Mouse (Mus musculus): ENCODE measurements around the gene Dhx57. TPM values are rescaled to one million over a fixed set of nuclear protein-coding genes. Genes with fewer than 3 reads are reported as not detected.
A peak's percentile ranks its signal among the peaks of the same experiment; 100 is the strongest.
"Not testable (repeated sequence)": the region's sequence is repeated elsewhere in the genome, so short reads cannot be mapped to it uniquely, and the experiment has no call there.

The Dhx57 gene
- polyA plus RNA-seq, 1 experiment from 2014 or later = 8.9 TPM

- no peak overlapping the region for H3K27ac ChIP-seq (replicated peaks in 1 of 2; ENCODE audit: control insufficient read depth in 1 of 2, insufficient read depth in 1 of 2, low read depth in 2 of 2, low read length in 2 of 2)
- no peak overlapping the region for H3K4me2 ChIP-seq (ENCODE audit: low read length)
- H3K27me3 ChIP-seq (ENCODE audit: control insufficient read depth, insufficient read depth, low read length) = no peaks in the 10 kb centered on the region
- no peaks in the 10 kb centered on the region for H3K9me3 ChIP-seq (ENCODE audit: control insufficient read depth, low read length)
- no peak overlapping the region for H3K9ac ChIP-seq (ENCODE audit: low read length)
- peaks cover 18% of the 10 kb centered on the region for H3K36me3 ChIP-seq (ENCODE audit: control insufficient read depth, insufficient read depth, low read length)
- H3K4me1 ChIP-seq (ENCODE audit: control insufficient read depth in 2 of 2, insufficient read depth in 2 of 2, low read length in 2 of 2) = no peaks in the 10 kb centered on the region
- WGBS = 89% methylated on average over 5 of the region's 5 CpGs
- ATAC-seq (ENCODE audit: insufficient number of reproducible peaks, insufficient read depth, low FRiP score, low read depth) = no peak
- no peak overlapping the region for H3K4me3 ChIP-seq (ENCODE audit: control insufficient read depth in 1 of 2, insufficient read depth in 1 of 2, low read depth in 1 of 2, low read length in 2 of 2)
Observed at GRCm38 (mm10) chr17:80233844-80234243, 56.4 kb downstream of the Dhx57 start.

DNA sequence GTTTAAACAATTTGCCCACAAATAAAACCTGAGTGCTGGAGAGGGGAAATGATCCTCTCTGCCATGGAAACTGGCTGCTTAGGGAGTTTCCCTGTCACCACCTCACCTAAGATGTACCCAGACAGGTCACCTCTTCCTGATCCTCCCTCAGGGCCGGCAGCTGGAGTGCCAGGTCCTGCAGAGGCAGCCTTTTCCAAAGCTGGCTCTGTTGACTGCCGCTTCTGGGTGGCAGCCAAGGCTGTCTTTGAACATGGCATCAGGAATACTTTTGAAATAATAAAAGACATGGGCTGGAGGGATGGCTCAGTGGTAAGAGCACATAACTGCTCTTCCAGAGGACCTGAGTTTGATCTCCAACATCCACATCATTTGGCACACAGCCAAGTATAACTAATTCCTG lies 60.9 kb downstream of the Dhx57 start:
- H3K27me3 ChIP-seq (ENCODE audit: control insufficient read depth, insufficient read depth, low read length) = no peaks in the 10 kb centered on the region
- no peak overlapping the region for H3K4me3 ChIP-seq (ENCODE audit: control insufficient read depth in 1 of 2, insufficient read depth in 1 of 2, low read depth in 1 of 2, low read length in 2 of 2)
- 80% methylated on average over 2 of the region's 2 CpGs for WGBS
- no peaks in the 10 kb centered on the region for H3K9me3 ChIP-seq (ENCODE audit: control insufficient read depth, low read length)
- no peak overlapping the region for H3K9ac ChIP-seq (ENCODE audit: low read length)
- ATAC-seq (ENCODE audit: insufficient number of reproducible peaks, insufficient read depth, low FRiP score, low read depth) = no peak
- peaks cover 0 to 3% of the 10 kb centered on the region in 2 experiments; a peak in 1 of 4 replicates for H3K4me1 ChIP-seq (ENCODE audit: control insufficient read depth in 2 of 2, insufficient read depth in 2 of 2, low read length in 2 of 2)
- H3K27ac ChIP-seq (replicated peaks in 1 of 2; ENCODE audit: control insufficient read depth in 1 of 2, insufficient read depth in 1 of 2, low read depth in 2 of 2, low read length in 2 of 2) = no peak overlapping the region
- no peak overlapping the region for H3K4me2 ChIP-seq (ENCODE audit: low read length)
- H3K36me3 ChIP-seq (ENCODE audit: control insufficient read depth, insufficient read depth, low read length) = peaks cover 5% of the 10 kb centered on the region; the same call in 1 of the 2 replicates

- H3K27ac ChIP-seq (replicated peaks in 1 of 2; ENCODE audit: control insufficient read depth in 1 of 2, insufficient read depth in 1 of 2, low read depth in 2 of 2, low read length in 2 of 2) = 0 out of 4 replicates have a peak overlapping the region, but pooled peaks of 1 of the 2 experiments have one; percentile 87
- H3K4me1 ChIP-seq (ENCODE audit: control insufficient read depth in 2 of 2, insufficient read depth in 2 of 2, low read length in 2 of 2); H3K27me3 ChIP-seq (ENCODE audit: control insufficient read depth, insufficient read depth, low read length); H3K36me3 ChIP-seq (ENCODE audit: control insufficient read depth, insufficient read depth, low read length); ATAC-seq (ENCODE audit: insufficient number of reproducible peaks, insufficient read depth, low FRiP score, low read depth); H3K9me3 ChIP-seq (ENCODE audit: control insufficient read depth, low read length): not testable (repeated sequence)
- WGBS = 43% methylated on average over 4 of the region's 5 CpGs
- H3K4me2 ChIP-seq (ENCODE audit: low read length) = peak overlapping the region; percentile 81
- H3K4me3 ChIP-seq (ENCODE audit: control insufficient read depth in 1 of 2, insufficient read depth in 1 of 2, low read depth in 1 of 2, low read length in 2 of 2) = peak overlapping the region in 1 of 2 experiments; percentile 57; a peak in 3 of 4 replicates
- H3K9ac ChIP-seq (ENCODE audit: low read length) = peak overlapping the region; percentile 83
Observed at GRCm38 (mm10) chr17:80225142-80225541, 65.1 kb downstream of the Dhx57 start.

GRCm38 (mm10) chr17:80224326-80225116 lies 65.8 kb downstream of the Dhx57 start, which contains the start of gene Gemin6:
Gemin6 (plus strand) TSS chr17:80224441.
- peak within 1 kb of the TSS; percentile 87 to 90 for H3K27ac ChIP-seq (replicated peaks in 1 of 2; ENCODE audit: control insufficient read depth in 1 of 2, insufficient read depth in 1 of 2, low read depth in 2 of 2, low read length in 2 of 2)
- WGBS = under 1% methylated on average over 33 of the region's 33 CpGs
- peak within 1 kb of the TSS; percentile 83 for H3K9ac ChIP-seq (ENCODE audit: low read length)
- H3K4me2 ChIP-seq (ENCODE audit: low read length) = peak within 1 kb of the TSS; percentile 81
- H3K9me3 ChIP-seq (ENCODE audit: control insufficient read depth, low read length) = no peaks in the 10 kb centered on the region
- H3K27me3 ChIP-seq (ENCODE audit: control insufficient read depth, insufficient read depth, low read length) = no peaks in the 10 kb centered on the region
- peak; percentile 93 for ATAC-seq (ENCODE audit: insufficient number of reproducible peaks, insufficient read depth, low FRiP score, low read depth)
- peaks cover 5% of the 10 kb centered on the region; the same call in 1 of the 2 replicates for H3K36me3 ChIP-seq (ENCODE audit: control insufficient read depth, insufficient read depth, low read length)
- H3K4me1 ChIP-seq (ENCODE audit: control insufficient read depth in 2 of 2, insufficient read depth in 2 of 2, low read length in 2 of 2) = peaks cover 0 to 3% of the 10 kb centered on the region in 2 experiments; a peak in 1 of 4 replicates
- H3K4me3 ChIP-seq (ENCODE audit: control insufficient read depth in 1 of 2, insufficient read depth in 1 of 2, low read depth in 1 of 2, low read length in 2 of 2) = peak within 1 kb of the TSS; percentile 57 to 71

GRCm38 (mm10) chr17:80223829-80224228 lies 66.4 kb downstream of the Dhx57 start:
- Histone ChIP-seq H3K27me3 (ENCODE audit: control insufficient read depth, insufficient read depth, low read length) (no peaks in the 10 kb centered on the region), H3K9me3 (ENCODE audit: control insufficient read depth, low read length) (no peaks in the 10 kb centered on the region), H3K4me3 (ENCODE audit: control insufficient read depth in 1 of 2, insufficient read depth in 1 of 2, low read depth in 1 of 2, low read length in 2 of 2) (peak overlapping the region; percentile 57 to 71), H3K4me1 (ENCODE audit: control insufficient read depth in 2 of 2, insufficient read depth in 2 of 2, low read length in 2 of 2) (peaks cover 0 to 3% of the 10 kb centered on the region in 2 experiments; a peak in 1 of 4 replicates), H3K9ac (ENCODE audit: low read length) (peak overlapping the region; percentile 83), H3K27ac (replicated peaks in 1 of 2; ENCODE audit: control insufficient read depth in 1 of 2, insufficient read depth in 1 of 2, low read depth in 2 of 2, low read length in 2 of 2) (peak overlapping the region; percentile 36 to 87; a peak in 3 of 4 replicates), H3K4me2 (ENCODE audit: low read length) (peak overlapping the region; percentile 81), H3K36me3 (ENCODE audit: control insufficient read depth, insufficient read depth, low read length) (peaks cover 5% of the 10 kb centered on the region; the same call in 1 of the 2 replicates)
- WGBS = 5% methylated on average over 9 of the region's 9 CpGs
- ATAC-seq (ENCODE audit: insufficient number of reproducible peaks, insufficient read depth, low FRiP score, low read depth) = no peak

- Histone ChIP-seq H3K4me2 (ENCODE audit: low read length) (no peak overlapping the region), H3K9ac (ENCODE audit: low read length) (no peak overlapping the region), H3K4me3 (ENCODE audit: control insufficient read depth in 1 of 2, insufficient read depth in 1 of 2, low read depth in 1 of 2, low read length in 2 of 2) (no peak overlapping the region), H3K27ac (replicated peaks in 1 of 2; ENCODE audit: control insufficient read depth in 1 of 2, insufficient read depth in 1 of 2, low read depth in 2 of 2, low read length in 2 of 2) (no peak overlapping the region), H3K9me3 (ENCODE audit: control insufficient read depth, low read length) (no peaks in the 10 kb centered on the region), H3K36me3 (ENCODE audit: control insufficient read depth, insufficient read depth, low read length) (no peaks in the 10 kb centered on the region), H3K27me3 (ENCODE audit: control insufficient read depth, insufficient read depth, low read length) (no peaks in the 10 kb centered on the region), H3K4me1 (ENCODE audit: control insufficient read depth in 2 of 2, insufficient read depth in 2 of 2, low read length in 2 of 2) (peaks cover 0 to 3% of the 10 kb centered on the region in 2 experiments; a peak in 1 of 4 replicates)
- WGBS = 50% methylated on average over 3 of the region's 3 CpGs
- no peak for ATAC-seq (ENCODE audit: insufficient number of reproducible peaks, insufficient read depth, low FRiP score, low read depth)
Observed at GRCm38 (mm10) chr17:80221890-80222628, 68.2 kb downstream of the Dhx57 start.

DNA sequence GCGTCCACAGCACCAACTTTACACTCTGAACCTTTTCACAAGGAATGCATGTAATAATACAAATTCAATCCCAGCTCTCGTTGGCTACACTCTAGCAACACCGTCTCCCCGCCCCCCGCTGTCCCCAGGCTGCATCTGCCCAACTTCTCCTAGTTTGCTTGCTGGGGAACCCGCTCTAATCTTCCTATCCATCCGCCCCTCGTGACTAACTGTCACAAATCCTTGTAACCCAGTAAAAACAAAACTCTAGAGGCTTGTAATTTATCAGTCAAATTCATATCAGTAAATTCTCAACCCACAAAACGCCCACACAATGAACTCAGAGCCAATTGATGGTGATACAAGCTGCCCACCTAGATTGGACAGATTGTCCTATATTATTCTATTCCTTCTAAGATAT lies 69.1 kb downstream of the Dhx57 start:
- ATAC-seq (ENCODE audit: insufficient number of reproducible peaks, insufficient read depth, low FRiP score, low read depth) = no peak
- Histone ChIP-seq H3K27me3 (ENCODE audit: control insufficient read depth, insufficient read depth, low read length) (no peaks in the 10 kb centered on the region), H3K9me3 (ENCODE audit: control insufficient read depth, low read length) (no peaks in the 10 kb centered on the region), H3K36me3 (ENCODE audit: control insufficient read depth, insufficient read depth, low read length) (no peaks in the 10 kb centered on the region), H3K27ac (replicated peaks in 1 of 2; ENCODE audit: control insufficient read depth in 1 of 2, insufficient read depth in 1 of 2, low read depth in 2 of 2, low read length in 2 of 2) (no peak overlapping the region), H3K4me3 (ENCODE audit: control insufficient read depth in 1 of 2, insufficient read depth in 1 of 2, low read depth in 1 of 2, low read length in 2 of 2) (no peak overlapping the region), H3K9ac (ENCODE audit: low read length) (no peak overlapping the region), H3K4me2 (ENCODE audit: low read length) (no peak overlapping the region), H3K4me1 (ENCODE audit: control insufficient read depth in 2 of 2, insufficient read depth in 2 of 2, low read length in 2 of 2) (peaks cover 0 to 3% of the 10 kb centered on the region in 2 experiments; a peak in 1 of 4 replicates)
- 70% methylated on average over 9 of the region's 9 CpGs for WGBS
